Mouse (Mus musculus): ENCODE results near the gene Cys1. TPM values are rescaled to one million over a fixed set of nuclear protein-coding genes. Genes with fewer than 3 reads are reported as not detected.
A peak's percentile ranks its signal among the peaks of the same experiment; 100 is the strongest.

Gene Cys1
- polyA plus RNA-seq, 1 experiment from 2014 or later: 6.5 TPM

GRCm38 (mm10) chr12:24697484-24698204, 16.0 kb upstream of the Cys1 start:
- Histone ChIP-seq H3K4me1 (no peaks in the 10 kb centered on the region), H3K9me3 (replicated peaks) (no peaks in the 10 kb centered on the region), H3K27ac (replicated peaks) (no peak overlapping the region), H3K27me3 (no peaks in the 10 kb centered on the region), H3K4me3 (replicated peaks) (no peak overlapping the region), H3K4me2 (replicated peaks) (0 out of 2 replicates have a peak overlapping the region, but pooled peaks have one; percentile 22), H3K9ac (no peak overlapping the region), H3K36me3 (no peaks in the 10 kb centered on the region)
- ATAC-seq (ENCODE audit: insufficient number of reproducible peaks, low FRiP score, low TSS enrichment, low read depth): no peak
- 59% methylated on average over 8 of the region's 8 CpGs for WGBS

- 33% methylated on average over 16 of the region's 16 CpGs for WGBS
- Histone ChIP-seq H3K4me1 (no peaks in the 10 kb centered on the region), H3K27ac (replicated peaks) (no peak overlapping the region), H3K9me3 (replicated peaks) (no peaks in the 10 kb centered on the region), H3K36me3 (no peaks in the 10 kb centered on the region), H3K4me3 (replicated peaks) (no peak overlapping the region), H3K27me3 (no peaks in the 10 kb centered on the region), H3K9ac (no peak overlapping the region), H3K4me2 (replicated peaks) (0 out of 2 replicates have a peak overlapping the region, but pooled peaks have one; percentile 22)
- peak; percentile 34; the same call in 1 of the 2 replicates for ATAC-seq (ENCODE audit: insufficient number of reproducible peaks, low FRiP score, low TSS enrichment, low read depth)
Observed at GRCm38 (mm10) chr12:24696500-24697483, 15.2 kb upstream of the Cys1 start.

GRCm38 (mm10) chr12:24690351-24690750, 8.7 kb upstream of the Cys1 start:
- Histone ChIP-seq H3K27me3 (no peaks in the 10 kb centered on the region), H3K27ac (replicated peaks) (no peak overlapping the region), H3K9me3 (replicated peaks) (no peaks in the 10 kb centered on the region), H3K4me3 (replicated peaks) (no peak overlapping the region), H3K9ac (no peak overlapping the region), H3K4me1 (no peaks in the 10 kb centered on the region), H3K36me3 (no peaks in the 10 kb centered on the region), H3K4me2 (replicated peaks) (no peak overlapping the region)
- no peak for ATAC-seq (ENCODE audit: insufficient number of reproducible peaks, low FRiP score, low TSS enrichment, low read depth)
- 85% methylated on average over 3 of the region's 3 CpGs for WGBS

- no peak overlapping the region for H3K9ac ChIP-seq
- H3K36me3 ChIP-seq: no peaks in the 10 kb centered on the region
- H3K9me3 ChIP-seq (replicated peaks): no peaks in the 10 kb centered on the region
- no peak overlapping the region for H3K4me2 ChIP-seq (replicated peaks)
- no peak overlapping the region for H3K4me3 ChIP-seq (replicated peaks)
- H3K27me3 ChIP-seq: peaks cover 6% of the 10 kb centered on the region
- WGBS: 75% methylated on average over 11 of the region's 11 CpGs
- H3K4me1 ChIP-seq: peaks cover 12% of the 10 kb centered on the region
- ATAC-seq (ENCODE audit: insufficient number of reproducible peaks, low FRiP score, low TSS enrichment, low read depth): no peak
- no peak overlapping the region for H3K27ac ChIP-seq (replicated peaks)
Observed at GRCm38 (mm10) chr12:24686696-24687346, 5.2 kb upstream of the Cys1 start.

- no peak for ATAC-seq (ENCODE audit: insufficient number of reproducible peaks, low FRiP score, low TSS enrichment, low read depth)
- Histone ChIP-seq H3K4me3 (replicated peaks) (no peak overlapping the region), H3K27me3 (peaks cover 13% of the 10 kb centered on the region), H3K27ac (replicated peaks) (no peak overlapping the region), H3K4me2 (replicated peaks) (no peak overlapping the region), H3K9ac (no peak overlapping the region), H3K9me3 (replicated peaks) (no peaks in the 10 kb centered on the region), H3K4me1 (peaks cover 18% of the 10 kb centered on the region), H3K36me3 (no peaks in the 10 kb centered on the region)
- 76% methylated on average over 6 of the region's 6 CpGs for WGBS
Observed at GRCm38 (mm10) chr12:24686038-24686695, 4.6 kb upstream of the Cys1 start.

GRCm38 (mm10) chr12:24683461-24683860, 1.8 kb upstream of the Cys1 start:
- Histone ChIP-seq H3K27me3 (peaks cover 13% of the 10 kb centered on the region), H3K4me3 (replicated peaks) (no peak overlapping the region), H3K9ac (no peak overlapping the region), H3K9me3 (replicated peaks) (no peaks in the 10 kb centered on the region), H3K36me3 (no peaks in the 10 kb centered on the region), H3K4me1 (peaks cover 39% of the 10 kb centered on the region), H3K4me2 (replicated peaks) (no peak overlapping the region), H3K27ac (replicated peaks) (peak overlapping the region; percentile 80; the same call in 1 of the 2 replicates)
- no peak for ATAC-seq (ENCODE audit: insufficient number of reproducible peaks, low FRiP score, low TSS enrichment, low read depth)
- 68% methylated on average over 7 of the region's 7 CpGs for WGBS

GRCm38 (mm10) chr12:24682563-24682962, 950 bp upstream of the Cys1 start:
- Histone ChIP-seq H3K9me3 (replicated peaks) (no peaks in the 10 kb centered on the region), H3K27me3 (peaks cover 13% of the 10 kb centered on the region), H3K27ac (replicated peaks) (peak overlapping the region; percentile 80), H3K36me3 (no peaks in the 10 kb centered on the region), H3K4me1 (peaks cover 39% of the 10 kb centered on the region), H3K4me2 (replicated peaks) (peak overlapping the region; percentile 87), H3K4me3 (replicated peaks) (no peak overlapping the region), H3K9ac (no peak overlapping the region)
- WGBS: 27% methylated on average over 8 of the region's 8 CpGs
- ATAC-seq (ENCODE audit: insufficient number of reproducible peaks, low FRiP score, low TSS enrichment, low read depth): 0 out of 2 replicates have a peak, but pooled peaks have one; percentile 54

GRCm38 (mm10) chr12:24680492-24681285, 924 bp downstream of the Cys1 start:
- H3K9me3 ChIP-seq (replicated peaks): no peaks in the 10 kb centered on the region
- peak; percentile 52 for ATAC-seq (ENCODE audit: insufficient number of reproducible peaks, low FRiP score, low TSS enrichment, low read depth)
- no peaks in the 10 kb centered on the region for H3K36me3 ChIP-seq
- peak overlapping the region; percentile 44 for H3K27ac ChIP-seq (replicated peaks)
- peaks cover 39% of the 10 kb centered on the region for H3K4me1 ChIP-seq
- peak overlapping the region; percentile 60 for H3K9ac ChIP-seq
- H3K4me2 ChIP-seq (replicated peaks): peak overlapping the region; percentile 87
- peaks cover 13% of the 10 kb centered on the region for H3K27me3 ChIP-seq
- WGBS: 2% methylated on average over 60 of the region's 61 CpGs
- peak overlapping the region; percentile 57 for H3K4me3 ChIP-seq (replicated peaks)

GRCm38 (mm10) chr12:24680096-24680491, 1.5 kb downstream of the Cys1 start:
- 11% methylated on average over 9 of the region's 9 CpGs for WGBS
- Histone ChIP-seq H3K9me3 (replicated peaks) (no peaks in the 10 kb centered on the region), H3K4me3 (replicated peaks) (peak overlapping the region; percentile 57), H3K27me3 (peaks cover 13% of the 10 kb centered on the region), H3K9ac (peak overlapping the region; percentile 60; the same call in 1 of the 2 replicates), H3K4me2 (replicated peaks) (peak overlapping the region; percentile 87), H3K36me3 (no peaks in the 10 kb centered on the region), H3K27ac (replicated peaks) (peak overlapping the region; percentile 44), H3K4me1 (peaks cover 39% of the 10 kb centered on the region)
- ATAC-seq (ENCODE audit: insufficient number of reproducible peaks, low FRiP score, low TSS enrichment, low read depth): no peak

- Histone ChIP-seq H3K9ac (no peak overlapping the region), H3K36me3 (peaks cover 30% of the 10 kb centered on the region), H3K4me2 (replicated peaks) (no peak overlapping the region), H3K4me3 (replicated peaks) (no peak overlapping the region), H3K9me3 (replicated peaks) (no peaks in the 10 kb centered on the region), H3K27me3 (no peaks in the 10 kb centered on the region), H3K4me1 (no peaks in the 10 kb centered on the region), H3K27ac (replicated peaks) (no peak overlapping the region)
- 89% methylated on average over 5 of the region's 5 CpGs for WGBS
- no peak for ATAC-seq (ENCODE audit: insufficient number of reproducible peaks, low FRiP score, low TSS enrichment, low read depth)
Observed at GRCm38 (mm10) chr12:24662131-24662530, 19.5 kb downstream of the Cys1 start.

All from embryonic facial prominence, embryonic 15.5 days (tissue).